Mouse (Mus musculus): Measurements from ENCODE around the gene Cutal.

Gene Cutal

DNA sequence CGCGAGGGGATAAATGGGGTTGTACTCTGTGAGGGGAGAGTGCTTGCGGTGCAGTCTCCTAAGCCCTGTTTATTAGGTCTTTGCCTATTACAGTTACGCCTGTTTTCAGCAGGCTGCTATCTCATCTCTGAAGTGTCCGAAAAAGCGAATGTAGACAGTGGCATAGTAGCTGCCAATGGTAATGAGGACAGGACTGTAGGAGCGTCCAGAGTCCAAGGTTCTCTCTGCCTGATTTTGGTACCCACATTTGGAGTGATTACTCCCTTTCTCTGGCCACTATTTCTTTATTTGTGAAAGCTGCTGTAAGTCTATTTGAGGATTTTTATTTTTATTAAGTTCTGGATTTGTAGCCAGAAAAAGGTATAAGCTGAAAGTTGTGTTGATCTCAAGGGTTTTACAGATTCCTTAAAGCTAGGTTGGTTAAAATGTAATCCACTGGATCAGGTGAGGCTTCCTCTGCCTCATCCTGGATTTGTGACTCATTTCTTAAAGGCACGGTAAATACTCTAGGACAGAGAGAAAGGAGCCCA is 685 bp downstream of the Cutal start, which contains the start of gene Psmd5:
Psmd5 (minus strand) TSS at position 153 of the 530 bp plus-strand sequence.
- in situ Hi-C loops (cut with MboI; ENCODE audit: low pct_unique_long_range_greater_than_20kb in 1 of 2, low sequenced_read_pairs in 2 of 2, unreplicated experiment in 1 of 2) = no loop called here

DNA sequence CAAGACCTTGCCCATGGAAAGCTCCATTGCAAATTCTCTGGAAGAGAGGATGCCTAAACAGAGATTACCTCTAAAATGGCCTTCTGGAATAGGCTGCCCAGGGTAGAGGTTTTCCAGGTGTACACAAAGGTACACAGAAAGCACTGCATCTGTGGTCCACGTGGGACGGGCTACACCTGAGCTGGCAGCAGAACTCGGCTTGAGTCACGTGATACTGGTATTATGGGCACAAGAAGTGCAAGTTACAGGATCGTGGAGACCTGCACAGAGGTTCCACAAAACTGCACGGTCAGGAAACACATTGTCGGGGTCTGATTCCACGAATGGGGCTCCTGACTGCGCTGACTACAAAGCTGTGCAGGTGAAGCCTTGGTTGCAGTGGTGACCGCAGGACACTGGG is 5.9 kb downstream of the Cutal start:
- in situ Hi-C loops (cut with MboI; ENCODE audit: low pct_unique_long_range_greater_than_20kb in 1 of 2, low sequenced_read_pairs in 2 of 2, unreplicated experiment in 1 of 2) = no loop called here

DNA sequence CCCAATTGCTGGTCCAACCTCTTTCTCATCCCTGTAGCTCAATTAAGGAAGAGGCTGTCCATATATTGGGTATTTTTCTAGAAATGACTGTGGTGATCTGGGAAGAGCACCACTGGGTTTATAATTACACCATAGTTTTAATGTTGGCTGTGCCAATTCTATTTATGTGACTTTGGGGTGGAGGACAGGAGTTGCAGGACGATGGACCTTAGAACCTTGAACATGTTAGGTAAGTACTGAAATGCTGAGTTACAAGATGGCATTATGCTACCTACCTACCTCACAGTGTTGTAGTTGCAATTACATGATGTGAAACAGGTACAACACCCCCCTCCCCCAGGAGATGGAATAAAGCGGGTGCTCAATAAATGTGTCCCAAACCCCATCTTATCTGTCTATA is 8.6 kb downstream of the Cutal start:
- in situ Hi-C loops (cut with MboI; ENCODE audit: low pct_unique_long_range_greater_than_20kb in 1 of 2, low sequenced_read_pairs in 2 of 2, unreplicated experiment in 1 of 2) = no loop called here

DNA sequence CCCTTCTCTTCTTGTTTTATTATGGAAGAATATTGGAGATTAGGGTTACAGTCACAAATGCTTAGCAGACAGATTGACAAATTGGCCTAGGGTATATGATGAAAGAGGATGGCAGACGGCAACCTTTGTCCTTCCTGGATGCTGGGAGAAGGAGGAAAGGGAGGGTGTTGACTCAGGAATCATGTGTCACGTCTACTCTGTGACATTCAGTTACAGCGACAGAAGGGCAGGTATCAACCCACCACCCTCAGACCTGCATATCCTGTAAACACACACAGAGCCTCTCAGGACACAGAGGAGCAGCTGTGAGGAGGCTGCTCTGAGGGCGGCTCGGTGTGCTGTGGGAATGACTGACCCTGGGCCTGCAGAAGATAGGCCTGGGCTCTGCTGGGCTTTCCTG is 9.0 kb downstream of the Cutal start:
- in situ Hi-C loops (cut with MboI; ENCODE audit: low pct_unique_long_range_greater_than_20kb in 1 of 2, low sequenced_read_pairs in 2 of 2, unreplicated experiment in 1 of 2) = no loop called here

DNA sequence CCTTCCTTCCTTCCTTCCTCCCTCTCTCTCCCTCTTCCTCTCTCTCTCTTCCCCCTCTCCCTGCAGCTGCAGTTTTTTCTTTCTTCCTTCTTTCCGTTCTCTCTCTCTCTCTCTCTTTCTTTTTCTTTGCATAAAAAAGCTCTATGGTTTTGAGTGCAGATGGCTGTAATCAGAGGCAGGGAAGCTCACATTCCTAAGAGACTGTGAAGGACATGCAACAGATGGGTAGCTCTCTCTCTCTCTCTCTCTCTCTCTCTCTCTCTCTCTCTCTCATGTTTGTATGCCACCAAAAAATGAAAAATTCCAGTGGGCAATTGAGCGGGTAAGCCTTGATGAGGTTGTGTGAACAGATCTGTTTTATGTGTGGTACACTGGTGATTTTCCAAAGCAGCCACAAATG is 10.0 kb downstream of the Cutal start:
- in situ Hi-C loops (cut with MboI; ENCODE audit: low pct_unique_long_range_greater_than_20kb in 1 of 2, low sequenced_read_pairs in 2 of 2, unreplicated experiment in 1 of 2) = no loop called here

DNA sequence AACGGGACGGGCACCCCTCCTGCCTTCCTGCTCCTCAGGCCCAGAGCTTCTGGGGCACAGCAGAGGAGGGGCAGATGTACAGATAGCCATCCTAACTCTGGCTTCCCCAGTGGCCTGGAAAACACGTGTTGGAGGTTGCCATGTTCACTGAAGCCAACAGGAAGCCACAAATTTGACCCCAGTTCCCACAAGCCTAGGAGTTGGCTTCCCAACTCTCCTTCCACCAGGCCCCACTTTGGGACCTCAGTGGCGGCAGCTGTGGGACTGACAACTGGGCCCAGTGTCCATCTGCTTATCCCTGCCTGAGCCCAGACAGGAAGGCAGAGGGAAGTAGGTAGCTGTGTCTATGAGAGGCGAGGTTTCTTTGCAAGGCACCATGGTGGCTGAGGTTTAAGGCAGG is 19.8 kb downstream of the Cutal start:
- in situ Hi-C loops (cut with MboI; ENCODE audit: low pct_unique_long_range_greater_than_20kb in 1 of 2, low sequenced_read_pairs in 2 of 2, unreplicated experiment in 1 of 2) = no loop called here

DNA sequence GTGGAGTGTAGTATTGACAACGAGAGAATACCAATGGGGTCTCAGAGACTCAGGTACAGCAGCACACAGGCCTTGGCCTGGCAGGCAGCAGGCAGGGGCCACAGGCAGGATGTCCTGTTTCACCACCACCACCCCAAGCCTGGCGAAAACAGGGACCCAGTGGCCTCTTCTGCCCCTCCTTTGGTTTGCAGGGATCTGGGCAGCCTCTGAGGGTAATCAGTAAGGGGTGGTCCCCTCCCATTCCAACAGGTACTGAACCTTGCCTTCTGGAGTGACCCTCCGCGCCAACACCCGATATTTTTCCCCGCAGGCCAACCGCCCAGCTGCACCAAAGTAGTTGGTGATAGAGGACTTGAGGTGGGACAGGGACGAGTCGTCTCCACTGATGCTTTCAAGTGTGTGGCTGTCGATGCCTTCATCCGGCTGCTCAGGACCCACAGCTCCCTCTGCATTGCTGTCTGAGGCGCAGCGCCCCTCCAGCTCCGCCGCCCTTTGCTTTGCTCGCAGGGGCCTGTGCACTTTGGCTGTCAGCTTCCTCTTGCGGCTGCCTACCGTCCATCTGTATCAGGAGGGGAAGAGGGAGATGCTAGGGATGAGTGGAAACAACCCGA is 21.4 kb downstream of the Cutal start:
- in situ Hi-C loops (cut with MboI; ENCODE audit: low pct_unique_long_range_greater_than_20kb in 1 of 2, low sequenced_read_pairs in 2 of 2, unreplicated experiment in 1 of 2) = no loop called here

DNA sequence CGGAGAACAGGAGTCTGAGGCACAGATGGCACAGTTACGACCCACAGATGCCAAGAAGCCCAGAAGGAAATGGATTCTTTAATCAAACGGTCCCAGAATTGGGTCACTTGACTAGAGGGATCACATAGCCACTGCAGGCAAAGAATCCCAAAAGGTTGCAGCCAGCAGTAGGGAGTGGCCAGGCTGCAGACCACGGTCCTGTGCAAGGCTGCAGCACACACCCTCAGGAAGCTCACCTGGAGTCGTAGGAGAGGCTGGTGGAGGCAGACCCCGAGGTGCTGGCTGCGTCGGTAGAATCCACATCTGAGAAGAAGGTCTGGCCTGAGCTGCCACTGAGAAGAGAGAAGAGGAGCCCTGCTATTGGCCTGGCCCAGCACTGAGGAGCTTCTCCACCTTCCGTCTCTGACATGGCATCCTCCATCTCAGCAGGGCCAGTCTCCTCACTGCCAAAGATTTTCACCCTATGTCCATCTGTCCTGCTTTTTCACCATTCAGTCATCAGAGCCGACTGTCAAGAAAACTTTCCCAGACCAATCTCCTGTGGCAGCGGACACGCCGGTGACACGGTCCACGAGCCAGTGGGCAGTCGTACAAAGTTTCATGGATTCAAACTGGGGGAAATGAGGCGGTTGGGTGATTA is 22.7 kb downstream of the Cutal start:
- in situ Hi-C loops (cut with MboI; ENCODE audit: low pct_unique_long_range_greater_than_20kb in 1 of 2, low sequenced_read_pairs in 2 of 2, unreplicated experiment in 1 of 2) = no loop called here

DNA sequence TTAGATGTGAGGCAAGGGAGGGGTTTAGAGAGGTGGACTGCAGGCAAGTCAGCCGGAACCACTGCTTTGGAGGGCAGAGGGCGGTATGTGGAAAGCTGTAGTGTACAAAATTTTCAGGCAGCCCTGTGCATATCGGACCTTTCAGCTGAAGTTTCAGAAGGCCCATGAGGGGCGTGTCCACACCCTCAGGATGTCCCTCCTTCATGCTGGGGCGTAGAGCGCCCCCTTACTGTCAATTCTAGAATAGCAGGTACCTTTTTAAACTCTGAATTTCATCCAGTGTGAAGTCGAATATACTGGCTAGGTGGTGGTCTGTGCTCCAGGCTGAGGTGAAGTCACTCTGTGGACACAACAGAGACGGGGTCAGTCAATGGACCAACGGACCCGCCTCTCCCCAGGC is 23.6 kb downstream of the Cutal start:
- in situ Hi-C loops (cut with MboI; ENCODE audit: low pct_unique_long_range_greater_than_20kb in 1 of 2, low sequenced_read_pairs in 2 of 2, unreplicated experiment in 1 of 2) = no loop called here

DNA sequence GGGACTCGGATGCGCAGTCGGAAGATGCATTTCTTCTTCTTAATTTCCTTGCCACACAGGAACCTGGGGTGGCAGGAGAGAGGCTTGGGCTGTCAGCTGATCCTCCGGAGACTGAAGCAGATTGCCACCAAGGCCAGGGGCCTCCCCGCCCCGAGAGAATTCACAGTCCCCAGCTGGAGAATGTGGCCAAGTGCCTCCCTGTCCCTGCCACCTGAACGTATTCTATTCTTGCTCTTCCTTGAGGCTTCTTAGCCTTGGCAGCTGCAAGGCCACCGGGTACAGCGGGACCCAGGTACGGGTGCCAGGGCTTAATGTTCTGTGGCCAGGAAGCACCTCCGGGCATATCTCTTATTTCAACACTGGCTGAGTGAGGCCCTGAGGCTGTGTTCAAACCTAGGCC is 25.5 kb downstream of the Cutal start:
- in situ Hi-C loops (cut with MboI; ENCODE audit: low pct_unique_long_range_greater_than_20kb in 1 of 2, low sequenced_read_pairs in 2 of 2, unreplicated experiment in 1 of 2) = no loop called here

DNA sequence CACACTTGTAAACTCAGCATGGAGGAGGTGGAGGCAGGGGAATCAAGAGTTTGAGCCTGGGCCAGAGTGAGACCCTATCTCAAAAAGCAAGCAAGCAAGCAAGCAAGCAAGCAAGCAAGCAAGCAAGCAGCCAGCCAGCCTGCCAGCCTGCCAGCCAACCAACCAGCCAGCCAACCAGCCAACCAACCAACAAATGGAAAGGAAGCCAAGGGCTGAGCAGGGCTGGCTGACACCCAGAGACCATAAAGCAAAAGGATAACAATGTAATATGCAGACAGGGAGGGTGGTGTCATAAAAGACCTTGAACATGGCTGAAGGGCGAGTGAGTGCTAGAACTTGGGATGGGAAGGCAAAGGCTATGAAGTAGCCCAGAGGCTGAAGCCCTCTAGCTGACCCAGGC is 26.2 kb downstream of the Cutal start:
- in situ Hi-C loops (cut with MboI; ENCODE audit: low pct_unique_long_range_greater_than_20kb in 1 of 2, low sequenced_read_pairs in 2 of 2, unreplicated experiment in 1 of 2) = no loop called here

DNA sequence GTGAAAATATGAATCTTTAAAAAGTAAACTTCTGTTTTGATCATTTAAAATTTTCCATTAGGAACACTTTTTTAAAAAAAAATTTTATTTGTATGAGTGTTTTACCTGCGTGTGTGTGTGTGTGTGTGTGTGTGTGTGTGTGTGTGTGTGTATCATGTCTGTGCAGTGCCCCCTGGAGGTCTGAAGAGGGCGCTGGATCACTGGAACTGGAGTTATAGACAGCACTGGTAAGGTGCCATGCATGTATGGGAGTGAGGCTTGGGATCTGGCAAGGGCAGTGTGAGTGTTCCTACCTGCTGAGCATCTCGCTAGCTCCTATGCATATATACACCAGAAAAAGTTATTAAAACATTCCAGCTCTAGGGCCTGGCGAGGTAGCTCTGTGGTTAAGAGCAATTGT is 27.5 kb downstream of the Cutal start:
- in situ Hi-C loops (cut with MboI; ENCODE audit: low pct_unique_long_range_greater_than_20kb in 1 of 2, low sequenced_read_pairs in 2 of 2, unreplicated experiment in 1 of 2) = no loop called here

DNA sequence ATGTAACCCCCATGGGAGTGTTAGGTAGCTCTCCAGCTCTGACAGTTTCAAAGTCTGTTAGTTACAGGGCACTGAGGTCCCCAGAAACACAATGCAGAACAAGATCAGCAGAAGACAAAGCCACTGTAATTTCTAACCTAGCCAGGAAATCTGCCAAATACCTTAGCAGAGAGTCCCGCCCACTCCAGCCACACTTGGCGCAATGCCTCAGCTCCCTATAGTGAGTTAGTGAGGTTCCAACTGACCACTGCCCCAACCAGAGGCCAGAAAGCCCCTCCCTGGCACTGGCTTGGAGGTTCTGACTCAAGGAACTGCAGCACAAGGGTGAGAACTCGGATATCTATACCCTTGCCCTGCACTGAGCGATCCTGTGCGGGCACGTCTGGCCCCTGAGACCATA is 28.5 kb downstream of the Cutal start:
- in situ Hi-C loops (cut with MboI; ENCODE audit: low pct_unique_long_range_greater_than_20kb in 1 of 2, low sequenced_read_pairs in 2 of 2, unreplicated experiment in 1 of 2) = no loop called here

DNA sequence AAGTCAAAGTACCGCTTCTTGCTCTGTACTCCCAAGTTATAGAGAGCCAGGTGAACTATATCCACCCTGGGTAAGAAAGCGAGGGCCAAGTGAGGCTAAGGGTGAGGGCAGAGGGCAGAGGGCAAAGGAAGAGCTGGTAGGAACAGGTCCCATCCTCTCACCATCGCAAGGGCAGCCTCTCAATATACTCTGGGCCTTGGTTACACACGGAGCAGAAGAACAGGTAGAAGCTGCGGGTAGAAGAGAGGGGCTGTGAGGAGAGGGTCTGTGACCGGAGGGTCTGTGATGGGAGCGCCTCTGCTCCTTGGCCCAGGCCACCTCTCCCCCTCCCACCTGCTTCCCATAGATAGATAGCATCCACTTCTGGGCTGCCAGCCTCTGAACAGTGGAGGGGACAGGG is 29.0 kb downstream of the Cutal start:
- in situ Hi-C loops (cut with MboI; ENCODE audit: low pct_unique_long_range_greater_than_20kb in 1 of 2, low sequenced_read_pairs in 2 of 2, unreplicated experiment in 1 of 2) = no loop called here

DNA sequence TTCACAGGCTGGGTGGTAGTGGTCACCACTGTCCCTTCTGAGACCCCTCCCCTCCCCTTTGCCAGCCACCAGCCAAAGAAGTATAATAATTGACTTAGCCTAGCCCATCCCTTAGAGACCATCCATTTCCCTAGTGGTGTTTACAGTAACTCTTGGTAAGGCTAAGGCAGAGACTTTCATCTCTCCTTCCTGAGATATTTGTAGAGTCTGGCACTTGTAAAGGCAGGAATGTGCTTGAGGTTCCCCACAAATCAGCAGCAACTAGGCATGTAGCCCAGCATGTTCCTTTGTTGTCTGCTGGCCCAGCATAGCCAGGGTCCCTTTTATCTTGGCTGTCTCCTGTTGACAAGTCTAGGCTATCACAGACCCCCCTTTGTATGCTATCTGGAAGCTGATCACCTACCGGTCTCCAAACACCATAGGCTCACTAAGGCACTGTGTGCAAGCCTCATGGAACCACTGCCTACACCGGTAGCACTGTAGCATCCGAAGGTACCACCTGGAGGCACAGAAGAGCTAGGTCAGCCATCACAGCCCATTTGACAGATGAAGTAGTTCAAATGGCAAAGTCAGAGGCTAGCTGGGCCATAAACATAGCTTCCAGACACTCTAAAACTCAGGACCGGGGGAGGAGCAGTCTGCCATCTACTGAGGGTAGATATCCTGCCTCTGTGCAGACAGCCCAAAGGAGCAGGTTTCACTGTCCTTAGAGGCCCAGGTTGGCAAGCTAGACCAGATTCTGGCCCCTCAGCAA is 29.6 kb downstream of the Cutal start:
- in situ Hi-C loops (cut with MboI; ENCODE audit: low pct_unique_long_range_greater_than_20kb in 1 of 2, low sequenced_read_pairs in 2 of 2, unreplicated experiment in 1 of 2) = no loop called here

DNA sequence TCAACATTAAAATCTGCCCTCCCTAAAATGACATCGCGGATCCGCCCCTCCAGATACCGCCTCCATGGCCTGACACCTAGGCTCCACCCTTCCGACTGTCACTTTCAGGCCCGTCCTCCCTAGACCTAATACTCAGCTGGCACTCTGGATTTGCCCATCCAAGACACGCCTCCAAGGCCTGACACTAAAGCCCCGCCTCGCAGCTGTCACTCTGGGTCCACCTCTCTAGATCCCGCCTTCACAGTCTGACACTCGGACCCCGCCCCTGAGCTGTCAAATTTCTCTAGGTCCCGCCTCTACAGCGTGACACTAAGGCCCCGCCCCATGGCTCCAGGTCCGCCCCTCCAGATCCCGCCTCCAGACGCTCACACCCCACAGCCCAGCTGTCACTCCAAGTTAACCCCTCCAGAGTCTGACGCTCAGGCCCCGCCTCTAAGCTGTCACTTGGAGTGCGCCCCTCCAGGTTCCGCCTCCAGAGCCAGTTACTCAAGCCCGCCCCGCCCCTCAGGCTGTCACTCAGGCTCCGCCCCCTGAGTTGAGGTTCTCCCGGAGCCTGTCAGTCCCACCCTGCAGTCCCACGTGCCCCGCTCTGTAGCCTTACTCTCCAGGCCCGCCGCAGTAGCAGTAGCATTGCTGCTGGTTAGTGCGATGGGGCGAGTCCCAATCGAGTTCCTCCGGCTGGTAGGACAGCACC is 30.8 kb downstream of the Cutal start:
- in situ Hi-C loops (cut with MboI; ENCODE audit: low pct_unique_long_range_greater_than_20kb in 1 of 2, low sequenced_read_pairs in 2 of 2, unreplicated experiment in 1 of 2) = no loop called here

DNA sequence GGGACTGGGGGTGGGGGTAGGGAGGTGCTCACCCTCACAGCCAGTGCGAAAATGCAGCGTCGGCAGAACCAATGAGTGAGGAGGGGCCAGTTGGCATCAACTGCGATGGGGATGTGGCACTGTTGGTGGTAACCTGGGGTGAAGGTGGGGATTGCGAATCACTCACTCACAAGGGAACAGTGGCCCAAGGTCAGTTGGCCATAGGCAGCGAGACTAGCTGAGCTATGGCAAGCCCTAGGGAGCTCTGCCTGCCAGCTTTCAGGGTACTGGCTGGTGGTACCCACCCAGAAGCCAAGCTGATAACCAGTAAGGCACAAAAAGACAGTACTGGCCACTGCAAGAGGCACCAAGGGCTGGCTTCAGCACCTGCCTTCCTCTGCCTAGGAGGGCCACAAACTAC is 32.2 kb downstream of the Cutal start:
- in situ Hi-C loops (cut with MboI; ENCODE audit: low pct_unique_long_range_greater_than_20kb in 1 of 2, low sequenced_read_pairs in 2 of 2, unreplicated experiment in 1 of 2) = no loop called here

DNA sequence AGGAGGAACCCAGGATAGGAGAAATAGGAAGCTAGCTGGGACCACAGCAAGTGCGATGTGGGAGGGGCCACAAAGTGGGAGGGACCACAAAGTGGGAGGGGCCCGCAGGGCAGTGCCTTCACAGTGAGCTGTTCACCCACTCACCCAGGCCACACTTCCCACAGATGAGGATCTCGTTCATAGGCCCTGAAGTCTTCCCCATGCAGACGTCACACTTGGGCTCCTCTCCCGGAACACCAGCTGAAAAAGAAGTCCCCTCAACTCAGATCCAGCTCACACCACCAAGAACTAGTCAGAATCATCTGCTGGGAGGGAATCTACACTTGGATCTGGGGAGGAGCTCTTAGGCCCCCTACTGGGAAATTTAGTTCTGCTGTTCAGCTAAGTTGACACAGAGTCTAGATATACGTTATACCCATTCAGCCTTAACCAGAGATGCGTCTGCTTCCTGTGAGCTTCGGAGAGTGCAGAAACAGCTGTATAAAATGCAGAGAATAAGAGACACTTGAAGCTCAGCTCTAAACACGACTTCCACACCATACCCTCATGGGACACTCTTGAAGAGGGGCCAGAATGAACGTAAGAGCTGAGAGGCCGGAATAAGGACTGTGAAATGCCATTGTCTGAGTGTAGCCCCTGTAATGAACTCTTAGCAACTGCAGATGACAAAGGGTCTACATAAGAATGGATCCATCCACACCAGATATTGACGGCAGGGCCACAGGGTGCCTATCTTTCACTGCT is 32.8 kb downstream of the Cutal start:
- in situ Hi-C loops (cut with MboI; ENCODE audit: low pct_unique_long_range_greater_than_20kb in 1 of 2, low sequenced_read_pairs in 2 of 2, unreplicated experiment in 1 of 2) = no loop called here

Data from mouse embryonic stem cell (cell line).